Mouse (Mus musculus) myocyte (in vitro differentiated cells): ENCODE data around the gene Ugt1a8.

Experiments used
- E2F4 ChIP-seq: IDR thresholded peaks from one replicate; pipeline ENCODE4 v1.6.1; 2011; ENCODE audit warnings: mild to moderate bottlenecking, control low read depth, moderate library complexity; ENCODE audit not compliant: insufficient read depth
- MAX ChIP-seq: IDR thresholded peaks from one replicate; pipeline ENCODE4 v1.6.1; 2011; ENCODE audit warnings: low read depth, mild to moderate bottlenecking, control low read depth
- POLR2A ChIP-seq: IDR thresholded peaks from one replicate; pipeline ENCODE4 v1.6.1; 2011; ENCODE audit warnings: low read depth, mild to moderate bottlenecking, control low read depth, moderate library complexity; ENCODE audit not compliant: insufficient read length
- TCF12 ChIP-seq: IDR thresholded peaks from one replicate; pipeline ENCODE4 v1.6.1; 2011; ENCODE audit warnings: mild to moderate bottlenecking, control low read depth; ENCODE audit not compliant: poor library complexity, insufficient read depth, severe bottlenecking

DNA sequence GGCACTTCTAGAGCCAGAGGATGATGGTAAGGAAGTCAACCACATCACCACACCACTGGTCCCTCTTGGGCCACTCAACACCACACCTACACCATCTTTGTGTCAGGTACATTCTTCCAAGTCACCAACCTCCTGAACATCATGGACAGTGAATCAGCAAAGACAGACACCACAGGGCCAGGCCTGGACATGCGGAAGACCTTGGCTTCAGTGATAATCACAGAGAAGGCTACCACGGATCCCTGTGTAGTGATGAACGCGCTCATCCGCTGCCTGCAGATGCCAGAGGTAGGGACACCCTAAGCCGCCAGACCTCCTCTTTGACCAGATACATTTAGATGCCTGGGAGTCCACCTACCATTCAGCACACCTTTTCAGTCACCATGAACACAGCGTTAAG is 140.5 kb downstream of the Ugt1a8 start:
- TF ChIP-seq MAX (no peak), POLR2A (no peak), TCF12 (no peak), E2F4 (no peak)
